Mouse (Mus musculus): ENCODE measurements at regions not wholly inside any gene's neighbourhood (a gene's known extent, or its start where the extent isn't known, plus 50 kb on each side); places are given as distances from the start of the nearest gene placed in this dataset.
A peak's percentile ranks its signal among the peaks of the same experiment; 100 is the strongest.

DNA sequence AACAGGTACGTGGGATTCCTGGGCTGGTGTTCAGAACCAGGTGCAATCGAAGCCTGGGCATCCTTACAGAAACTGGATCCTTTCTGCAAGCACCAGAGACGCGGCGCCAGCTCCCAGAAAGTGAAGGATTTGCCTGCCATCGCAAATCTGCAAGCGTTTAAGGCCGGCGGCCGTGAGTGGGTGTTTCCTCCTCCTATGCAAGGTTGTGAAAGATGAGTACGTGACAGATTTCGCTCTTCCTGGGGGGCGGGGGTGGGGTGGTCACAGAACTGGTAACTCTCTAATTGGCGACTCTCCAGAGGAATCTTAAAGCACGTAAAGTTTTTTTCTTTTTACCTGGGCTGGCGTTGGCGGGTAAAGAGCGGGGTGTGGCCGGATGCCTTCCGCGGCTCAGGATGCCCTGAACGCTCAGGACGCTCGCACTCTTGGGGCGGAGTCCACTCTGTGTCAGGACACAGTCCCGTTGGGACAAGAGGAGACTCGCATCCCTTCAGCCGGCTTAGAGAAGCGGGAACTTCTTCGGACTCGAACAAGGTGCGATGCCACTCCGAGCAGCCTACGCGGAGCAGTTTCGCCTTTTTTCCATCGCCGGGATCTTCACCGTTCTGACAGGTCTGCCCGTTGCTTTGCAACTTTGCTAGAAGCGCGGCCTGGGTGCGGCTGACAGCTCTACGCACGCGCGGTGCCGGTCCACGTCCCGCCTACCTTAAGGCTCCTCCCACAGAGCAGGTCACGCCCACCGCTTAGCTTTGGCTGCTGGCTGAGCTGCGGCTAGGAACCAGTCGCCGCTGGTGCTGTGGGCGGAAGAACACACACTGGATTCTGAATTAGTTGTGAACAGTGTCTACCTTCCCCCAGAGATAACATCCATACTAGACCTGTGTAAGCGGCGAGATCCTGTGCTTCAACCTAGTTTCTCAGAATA, 141.4 kb upstream of the Ccdc54 start:
- peak; percentile 83 for DNase-seq (ENCODE audit: low spot score)
- intact Hi-C loops (cut with DNase I), result loop anchor here (10.0 kb wide), 2 partner anchors 688 to 1238 kb away; no protein-coding TSS in a partner anchor

DNA sequence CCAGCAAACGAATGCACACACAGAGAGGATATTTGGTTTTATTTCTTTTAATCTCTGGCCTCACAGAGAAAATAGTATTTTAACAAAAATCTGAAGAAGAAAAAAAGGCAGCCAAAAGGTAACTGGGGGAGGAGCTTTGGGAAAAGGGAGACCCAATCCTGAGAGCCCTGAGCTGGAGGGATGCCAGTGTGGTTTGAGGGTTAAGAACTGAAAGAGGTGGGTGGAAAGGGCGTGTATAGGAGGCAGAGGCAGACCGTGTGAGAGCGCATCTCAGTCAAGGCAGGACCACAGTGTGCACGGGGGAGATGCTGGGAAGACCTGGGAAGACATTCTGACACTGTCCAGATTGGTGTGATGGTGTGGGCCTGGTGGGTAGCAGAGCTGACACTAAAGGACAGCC, 138.4 kb upstream of the Ccdc54 start:
- no peak for DNase-seq (ENCODE audit: low spot score)
- intact Hi-C loops (cut with DNase I), result no loop called here

DNA sequence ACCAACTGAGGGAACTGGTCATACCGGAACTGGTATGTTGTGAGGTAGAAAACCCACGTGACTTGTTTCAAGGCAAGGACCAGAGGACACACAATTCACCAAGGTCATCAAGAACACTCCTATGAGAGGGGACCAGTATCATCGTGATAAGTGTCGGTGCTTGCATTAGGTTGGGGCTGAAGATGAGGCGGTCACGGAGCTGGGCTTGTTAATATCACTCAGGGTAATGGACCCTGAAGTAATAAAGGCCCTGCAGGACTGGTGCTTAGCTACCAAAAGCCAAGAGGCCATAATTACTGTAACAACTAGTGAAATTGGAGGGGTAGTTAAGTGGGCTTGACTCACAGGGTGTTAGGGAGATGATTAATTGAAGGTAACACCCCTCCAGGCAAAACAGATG, 132.2 kb upstream of the Ccdc54 start:
- intact Hi-C loops (cut with DNase I), result no loop called here
- no peak for DNase-seq (ENCODE audit: low spot score)

DNA sequence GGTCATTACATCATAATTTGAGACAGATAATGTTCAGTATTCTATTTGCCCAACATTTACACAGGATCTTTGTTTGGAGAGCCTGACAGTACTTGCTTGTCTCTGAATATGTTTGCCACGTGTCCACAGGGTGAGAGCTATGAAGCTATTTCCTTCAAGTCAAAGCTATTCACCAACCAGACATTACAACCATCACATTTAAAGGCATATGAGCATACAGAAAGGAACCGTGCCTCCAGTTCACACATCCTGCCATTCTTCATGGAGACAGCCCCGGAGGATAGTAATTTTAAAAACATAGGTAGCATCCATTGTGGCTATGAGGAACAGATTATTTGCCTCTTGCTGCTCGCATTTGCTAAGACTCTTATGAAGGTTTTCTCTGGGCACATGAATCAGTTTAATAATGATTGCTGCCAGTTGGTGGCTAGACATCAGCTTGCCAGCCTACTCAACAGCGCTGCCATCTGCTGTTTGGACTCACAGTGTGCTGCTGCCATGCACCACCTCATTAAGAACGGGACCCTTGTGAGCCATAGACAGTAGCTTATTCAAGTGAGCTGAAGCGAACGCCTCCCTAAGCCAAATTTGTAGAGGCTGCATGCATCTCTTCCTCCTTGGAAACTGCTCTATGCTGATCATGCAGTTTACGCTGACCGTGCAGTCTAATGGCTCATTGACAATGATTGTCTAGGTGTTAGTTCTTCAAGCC, 126.5 kb upstream of the Ccdc54 start:
- intact Hi-C loops (cut with DNase I), result no loop called here
- DNase-seq (ENCODE audit: low spot score), result no peak

DNA sequence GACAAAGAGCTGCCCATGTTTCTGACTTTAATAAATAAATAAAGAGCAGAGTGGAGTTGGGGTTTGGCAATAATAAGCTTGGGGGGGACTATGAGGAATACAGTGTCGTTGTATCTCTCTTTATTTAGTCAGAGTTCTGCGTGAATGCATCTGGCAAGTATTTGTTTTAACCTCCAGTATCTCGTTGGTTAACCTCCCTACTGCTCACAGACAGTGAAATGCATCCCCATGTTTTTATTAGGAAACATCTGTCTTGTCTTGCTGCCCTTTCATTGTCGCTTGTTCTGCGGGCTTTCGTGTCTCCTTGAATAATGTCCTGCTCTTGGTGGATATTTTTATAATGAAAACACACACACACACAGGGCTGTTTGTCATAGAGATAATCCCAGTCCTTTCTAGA, 118.8 kb upstream of the Ccdc54 start:
- intact Hi-C loops (cut with DNase I), result loop anchor here (5.0 kb wide), 1 partner anchor 107 kb away; no protein-coding TSS in a partner anchor
- DNase-seq (ENCODE audit: low spot score), result no peak

DNA sequence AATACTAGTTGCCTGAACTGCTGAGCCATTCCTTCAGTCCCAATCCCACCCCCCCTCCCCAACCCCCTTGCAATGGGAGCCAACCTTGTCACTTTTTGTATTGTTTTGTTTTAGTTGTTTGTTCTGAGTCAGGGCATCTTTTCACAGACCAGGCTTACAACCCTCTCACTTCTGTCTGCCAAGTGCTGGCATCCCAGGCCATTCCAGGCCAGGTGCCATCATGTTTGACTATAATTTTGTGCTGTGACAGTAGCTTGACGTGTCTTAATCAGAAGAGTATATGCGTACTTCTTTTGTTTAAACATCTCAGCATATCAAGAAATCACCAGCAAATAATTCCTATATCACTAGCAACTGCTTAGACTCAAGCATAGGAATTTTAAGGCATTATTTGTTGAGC, 117.0 kb upstream of the Ccdc54 start:
- intact Hi-C loops (cut with DNase I), result loop anchor here (5.0 kb wide), 1 partner anchor 106 kb away; no protein-coding TSS in a partner anchor

DNA sequence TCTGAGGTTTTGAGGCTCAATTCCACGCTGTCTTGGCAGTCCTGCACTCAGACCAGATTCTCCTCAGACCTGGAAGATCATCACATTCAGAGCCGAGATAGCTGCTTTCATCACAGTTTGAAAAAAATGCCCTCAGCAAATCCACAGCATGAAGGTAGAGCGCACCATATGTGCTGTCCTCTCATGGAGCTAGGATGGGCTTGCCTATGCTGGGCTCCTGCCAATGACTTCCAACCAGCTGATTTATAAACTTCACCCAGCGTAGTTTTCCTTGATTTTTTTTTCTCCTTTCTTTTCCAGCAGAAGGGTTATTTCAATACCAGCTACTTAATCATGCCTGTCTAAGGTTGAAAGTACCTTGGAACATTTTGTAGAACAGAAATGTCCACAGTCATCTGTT, 115.0 kb upstream of the Ccdc54 start:
- no peak for DNase-seq (ENCODE audit: low spot score)
- intact Hi-C loops (cut with DNase I), result loop anchor here (5.0 kb wide), 1 partner anchor 104 kb away; no protein-coding TSS in a partner anchor

More for the DNA sequence above, 117.0 kb upstream of the Ccdc54 start:
- no peak for DNase-seq (ENCODE audit: low spot score)

DNA sequence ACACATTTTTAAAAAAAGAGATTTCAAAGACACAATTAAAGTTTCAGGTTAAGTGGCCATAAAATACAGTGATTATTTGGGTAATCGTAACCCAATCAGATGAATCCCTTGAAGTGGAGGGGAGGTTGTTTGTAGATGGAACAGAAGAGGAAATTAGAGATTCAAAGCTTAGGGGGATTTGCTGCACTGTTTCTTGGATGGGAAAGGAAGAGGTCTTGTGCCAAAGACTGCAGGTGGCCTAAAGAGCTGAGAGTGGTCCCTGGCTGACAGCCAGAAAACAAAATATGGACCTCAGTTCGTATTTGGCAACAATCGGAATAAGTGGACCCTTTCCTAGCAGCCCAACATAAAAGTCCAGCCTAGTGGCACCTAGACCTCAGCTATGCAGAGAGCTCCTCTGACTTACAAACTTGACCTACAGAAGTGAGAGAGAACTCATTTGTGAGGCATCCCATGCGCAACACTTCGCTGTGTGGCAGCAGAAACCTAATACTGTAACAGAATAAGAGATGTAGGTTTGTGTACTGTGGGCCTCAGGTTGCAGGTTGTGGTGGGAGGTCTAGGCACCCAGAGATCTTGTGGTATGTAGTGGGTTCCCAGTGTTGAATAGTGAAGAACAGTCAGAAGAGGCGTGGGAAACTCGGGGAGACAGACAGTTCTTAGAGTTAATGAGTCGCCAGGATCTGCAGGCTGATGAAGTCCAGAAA, 110.0 kb upstream of the Ccdc54 start:
- no peak for DNase-seq (ENCODE audit: low spot score)
- intact Hi-C loops (cut with DNase I), result no loop called here

DNA sequence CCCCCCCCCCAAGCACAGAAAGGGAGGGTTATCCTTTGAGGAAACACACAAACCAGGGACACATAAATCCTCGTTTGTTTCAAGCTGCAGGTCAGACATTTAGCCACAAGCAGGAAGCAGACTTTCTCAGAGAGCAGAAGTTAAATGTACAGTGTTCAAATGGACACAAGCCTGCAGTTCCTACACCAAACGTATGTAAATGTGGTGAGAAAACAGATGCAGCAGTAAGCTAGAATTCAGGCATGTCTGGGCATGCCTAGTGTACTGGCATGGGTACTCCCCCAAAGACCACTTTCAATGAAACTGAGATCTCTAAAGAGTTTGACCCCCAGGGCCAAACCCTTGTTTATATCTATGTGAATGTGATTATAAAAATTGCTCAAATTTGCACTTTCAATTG, 109.2 kb upstream of the Ccdc54 start:
- intact Hi-C loops (cut with DNase I), result no loop called here
- DNase-seq (ENCODE audit: low spot score), result no peak

DNA sequence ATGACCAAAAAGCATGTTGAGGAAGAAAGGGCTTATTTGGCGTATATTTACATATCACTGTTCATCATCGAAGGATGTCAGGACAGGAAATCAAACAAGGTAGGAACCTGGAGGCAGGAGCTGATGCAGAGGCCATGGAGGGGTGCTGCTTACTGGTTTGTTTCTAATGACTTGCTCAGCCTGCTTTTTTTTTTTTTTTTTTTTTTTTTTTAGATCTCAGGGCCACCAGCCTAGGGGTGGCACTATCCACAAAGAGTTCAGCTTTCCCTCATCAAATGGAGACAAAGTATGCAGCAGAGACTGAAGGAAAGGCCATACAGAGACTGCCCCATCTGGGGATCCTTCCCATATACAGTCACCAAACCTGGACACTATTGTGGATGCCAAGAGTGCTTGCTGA, 106.8 kb upstream of the Ccdc54 start:
- intact Hi-C loops (cut with DNase I), result no loop called here

DNA sequence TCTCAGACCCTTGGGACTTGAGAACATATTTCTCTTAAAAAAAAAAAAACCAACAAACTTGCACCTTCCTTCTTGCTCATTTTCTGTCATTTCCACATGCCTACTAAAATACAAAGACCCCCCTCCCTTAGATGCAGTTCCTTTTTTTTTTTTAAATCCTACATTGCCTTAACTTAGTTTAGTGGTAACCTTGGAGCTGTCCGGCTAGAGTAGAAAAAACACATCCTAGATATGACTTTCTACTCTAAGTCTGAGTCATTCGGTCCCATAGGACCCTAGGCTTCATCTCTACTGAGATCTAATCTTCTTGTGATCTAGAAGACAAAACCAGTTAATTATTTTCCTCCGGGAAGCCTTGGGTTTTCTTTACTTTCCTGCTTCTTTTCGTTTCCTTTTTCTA, 105.1 kb upstream of the Ccdc54 start:
- DNase-seq (ENCODE audit: low spot score), result no peak
- intact Hi-C loops (cut with DNase I), result no loop called here

More for the DNA sequence above, 106.8 kb upstream of the Ccdc54 start:
- no peak for DNase-seq (ENCODE audit: low spot score)

DNA sequence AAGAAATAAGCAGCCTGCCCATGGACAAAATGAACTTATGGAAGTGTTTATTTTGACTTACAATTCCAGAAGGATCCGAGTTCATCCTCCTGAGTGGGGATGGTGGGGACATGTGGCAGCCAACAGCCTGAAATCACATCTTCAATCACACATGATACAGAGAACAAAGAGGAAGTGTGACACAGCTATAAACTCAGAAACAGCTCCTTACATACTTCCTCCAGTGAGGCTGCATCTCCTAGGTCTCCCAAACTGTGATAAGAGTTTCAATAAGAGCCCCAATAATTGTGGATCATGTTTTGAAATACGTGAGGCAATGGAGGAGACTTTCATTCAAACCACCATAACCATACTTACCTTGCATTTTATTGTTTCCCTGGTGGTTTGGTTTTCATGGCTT, 103.1 kb upstream of the Ccdc54 start:
- DNase-seq (ENCODE audit: low spot score), result no peak
- intact Hi-C loops (cut with DNase I), result no loop called here

DNA sequence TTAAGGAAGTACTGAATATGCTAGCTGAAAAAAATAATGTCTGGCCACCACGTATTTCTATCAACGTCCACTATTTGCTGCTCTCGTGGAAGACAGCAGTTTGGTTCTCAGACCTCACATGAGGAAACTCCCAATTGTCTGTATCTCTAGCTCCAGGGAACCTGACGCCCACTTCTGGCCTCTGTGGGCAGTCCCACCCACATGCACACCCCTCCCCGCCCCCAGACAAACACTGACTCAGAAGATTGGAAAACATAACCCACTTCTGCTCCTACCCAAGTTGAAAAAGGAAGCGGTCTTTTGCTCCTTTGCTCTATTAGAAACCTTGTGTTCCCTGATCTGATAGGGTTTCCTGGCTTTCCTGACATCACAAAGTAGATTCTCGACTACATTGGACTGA, 99.9 kb upstream of the Ccdc54 start:
- DNase-seq (ENCODE audit: low spot score), result no peak
- intact Hi-C loops (cut with DNase I), result no loop called here

DNA sequence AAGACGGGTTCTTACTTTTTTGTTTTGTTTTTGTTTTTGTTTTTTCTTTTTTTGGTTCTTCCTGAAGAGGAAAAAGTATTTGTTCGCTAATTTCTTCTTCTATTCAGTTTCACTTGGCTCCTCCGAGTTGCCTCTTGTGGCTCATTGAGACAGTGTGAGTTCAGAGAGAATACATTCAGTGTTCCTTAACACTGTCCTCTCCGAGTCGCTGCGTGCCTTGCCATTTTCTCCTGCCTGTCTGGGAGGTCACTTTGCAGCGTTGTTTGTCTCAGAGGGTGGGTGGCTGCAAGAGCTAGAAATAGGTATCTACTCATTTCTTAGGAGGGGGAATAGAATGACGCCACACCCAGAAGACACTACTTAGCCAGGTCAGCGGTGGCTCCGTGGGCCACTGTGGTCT, 98.6 kb upstream of the Ccdc54 start:
- no peak for DNase-seq (ENCODE audit: low spot score)
- intact Hi-C loops (cut with DNase I), result loop anchor here (5.0 kb wide), 1 partner anchor 162 kb away; no protein-coding TSS in a partner anchor

DNA sequence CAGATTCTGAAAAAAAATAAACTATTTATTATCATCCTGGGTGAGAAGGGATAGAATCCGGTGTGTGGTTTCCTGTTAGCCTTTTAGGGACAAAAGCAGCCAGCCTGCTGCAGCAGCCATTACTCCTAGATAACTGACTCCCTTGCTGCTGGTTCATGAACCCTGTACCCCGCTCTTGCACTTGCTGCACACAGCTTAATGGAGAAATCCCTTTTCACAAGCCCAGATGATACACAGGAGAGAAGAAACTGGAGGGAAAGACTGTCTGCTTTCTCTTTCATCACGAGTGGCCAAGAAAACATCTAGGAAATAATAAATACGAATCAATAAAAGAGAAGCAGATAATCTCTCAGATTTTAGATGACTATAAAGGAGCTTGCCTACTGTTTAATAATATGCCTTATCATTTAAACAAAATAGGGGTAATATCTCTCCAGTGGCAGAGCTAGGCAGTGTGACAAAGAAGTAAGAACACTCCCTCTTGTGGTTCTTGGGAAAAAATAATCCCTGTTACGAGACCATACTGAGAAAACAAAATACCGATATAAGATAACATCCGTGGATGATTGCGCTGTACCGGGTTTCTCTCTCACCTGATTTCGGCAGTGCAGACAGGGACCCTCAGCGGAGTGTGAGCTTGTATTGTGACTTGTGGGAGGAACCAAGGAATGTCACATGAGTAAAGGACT, 98.0 kb upstream of the Ccdc54 start:
- intact Hi-C loops (cut with DNase I), result loop anchor here (5.0 kb wide), 1 partner anchor 162 kb away; no protein-coding TSS in a partner anchor
- no peak for DNase-seq (ENCODE audit: low spot score)

DNA sequence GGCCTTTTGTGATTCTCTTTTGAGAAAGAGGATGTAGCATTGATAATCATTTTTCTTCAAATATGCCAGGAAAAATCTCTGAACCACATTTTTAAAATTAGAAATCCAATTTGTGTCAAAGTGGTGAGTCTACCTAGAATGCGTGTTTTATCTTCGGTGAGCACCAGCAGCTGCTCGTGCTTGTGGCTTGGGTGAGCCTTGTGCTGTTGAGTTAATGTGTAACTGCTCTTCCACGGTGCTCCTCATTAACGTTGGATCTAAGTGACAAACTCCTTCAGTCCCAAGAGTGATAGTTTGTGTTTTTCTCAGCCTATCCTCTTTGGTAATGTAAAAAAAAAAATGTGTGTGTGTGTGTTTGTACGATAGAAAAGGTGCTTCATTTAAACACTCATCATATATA, 88.7 kb upstream of the Ccdc54 start:
- DNase-seq (ENCODE audit: low spot score), result no peak
- intact Hi-C loops (cut with DNase I), result no loop called here

DNA sequence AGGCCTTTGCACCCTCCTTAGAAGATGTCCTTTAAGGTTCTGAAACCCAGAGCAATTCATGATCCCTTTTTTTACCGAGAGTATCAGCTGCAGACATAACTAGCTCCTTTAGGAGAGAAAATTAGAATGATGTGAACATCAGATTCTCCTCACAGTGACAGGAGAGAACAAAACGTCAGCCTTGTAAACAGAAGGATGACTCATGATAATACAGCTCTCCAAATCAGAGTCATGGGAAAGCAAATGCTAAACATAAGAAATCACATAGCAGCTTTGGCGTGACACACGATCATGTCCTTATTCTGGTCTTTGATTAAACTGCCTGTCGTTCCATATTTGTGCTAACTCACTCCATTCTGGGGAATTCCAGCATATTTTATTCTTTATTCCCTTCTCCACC, 82.4 kb upstream of the Ccdc54 start:
- DNase-seq (ENCODE audit: low spot score), result no peak

DNA sequence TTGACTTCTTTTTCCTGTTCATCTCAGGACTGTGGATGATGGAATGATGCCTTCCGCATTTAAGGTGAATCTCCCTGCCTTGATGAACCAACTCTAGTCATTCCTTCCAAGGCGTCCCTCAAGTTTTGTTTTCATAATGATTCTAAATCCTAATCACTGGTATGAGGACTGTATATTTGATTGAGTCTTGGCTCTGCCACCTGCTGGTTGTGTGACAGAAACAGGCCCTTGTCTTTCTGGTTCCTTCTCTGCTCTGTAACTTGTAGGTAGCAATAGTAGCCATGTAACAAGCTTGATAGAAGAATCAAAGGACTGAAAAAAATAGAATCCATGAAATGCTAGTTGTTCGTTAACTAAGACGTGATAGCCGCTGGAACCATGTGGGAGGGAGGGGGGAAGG, 81.8 kb upstream of the Ccdc54 start:
- intact Hi-C loops (cut with DNase I), result no loop called here
- DNase-seq (ENCODE audit: low spot score), result no peak

More for the DNA sequence above, 82.4 kb upstream of the Ccdc54 start:
- intact Hi-C loops (cut with DNase I), result no loop called here

DNA sequence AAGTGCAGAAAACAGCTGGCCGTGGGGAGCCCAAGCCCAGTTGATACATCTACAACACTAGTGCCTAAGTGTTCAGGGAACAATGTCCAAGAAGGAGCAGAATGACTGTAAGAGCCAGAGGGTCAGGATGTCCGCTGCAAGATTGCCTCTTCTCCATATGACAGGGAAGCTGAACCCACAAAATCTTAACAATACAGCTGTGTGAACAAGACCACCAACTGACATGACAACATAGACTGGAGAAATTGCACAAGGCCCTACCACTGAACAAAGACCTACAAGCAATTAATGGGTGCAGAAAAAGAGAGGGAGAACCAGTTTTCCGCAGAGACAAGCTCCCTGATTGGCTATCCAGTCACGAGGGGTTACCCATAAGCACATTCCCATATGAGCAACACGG, 80.2 kb upstream of the Ccdc54 start:
- intact Hi-C loops (cut with DNase I), result no loop called here
- DNase-seq (ENCODE audit: low spot score), result no peak

DNA sequence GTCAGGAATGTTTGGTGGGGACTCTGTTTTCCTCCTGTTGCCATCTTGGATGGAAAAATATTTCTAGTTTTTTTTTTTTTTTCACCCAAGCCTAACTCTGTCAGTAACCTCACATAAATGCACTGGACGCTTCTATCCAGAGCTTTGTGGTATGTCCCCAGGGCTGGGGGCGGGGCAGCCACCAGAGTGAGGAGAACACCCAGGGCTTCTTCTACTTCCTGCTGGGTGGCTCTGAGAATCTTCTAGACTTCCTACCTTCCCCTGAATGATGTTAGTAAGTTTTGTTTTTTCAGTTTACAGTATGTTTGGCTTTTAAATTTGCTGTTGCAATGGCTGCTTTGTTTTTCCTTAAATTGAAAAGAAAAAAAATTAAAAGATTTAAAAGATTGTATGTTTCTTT, 73.3 kb upstream of the Ccdc54 start:
- intact Hi-C loops (cut with DNase I), result no loop called here
- DNase-seq (ENCODE audit: low spot score), result no peak
